Comparison of ENCODE assay signal across 8 mouse cellular contexts in the genomic region with DNA sequence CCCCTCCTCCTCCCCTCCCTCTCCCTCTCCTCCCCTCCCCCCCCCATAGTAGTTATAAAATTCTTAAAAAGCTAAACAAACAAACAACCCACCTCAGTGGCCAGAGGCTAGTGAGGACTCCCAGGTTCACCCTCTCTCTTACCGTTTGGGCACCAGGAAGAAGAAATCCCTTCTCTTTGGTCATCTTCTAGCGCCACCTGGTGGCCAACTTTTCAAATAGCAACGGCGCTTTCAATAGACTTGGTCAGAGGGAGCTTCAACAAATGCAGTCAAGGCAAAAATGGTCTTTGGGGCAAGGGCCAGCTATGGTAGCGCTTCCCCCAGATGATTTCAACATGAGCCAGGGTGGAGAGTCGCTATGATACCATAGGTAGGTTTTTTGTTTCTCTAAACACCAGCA. TPM values are rescaled to one million over a fixed set of nuclear protein-coding genes. Genes with fewer than 3 reads are reported as not detected.
DNase-seq lines count a peak whose midpoint lies in the region; ATAC-seq lines count a peak whose summit lies in the region.
"Had no signal": no experiment of that assay in that cellular context is flagged by ENCODE, and none has a peak within 500 bp of the region (broad histone marks: within the 10 kb centered on the region; RNA-seq: fewer than 3 reads in every experiment).

No protein-coding gene starts in this region.

- WGBS in midbrain, embryonic 13.5 days = 3% methylated on average over 6 of the region's 6 CpGs

- DNase-seq in ES-CJ7 (ENCODE audit: low read depth, low spot score) = peak; percentile 87
- DNase-seq in ZHBTc4 (ENCODE audit: low read depth, low spot score) = peak; percentile 90
- peak; percentile 85 to 87 for DNase-seq in cerebellum, postnatal 36 days
- DNase-seq in heart, adult 8-10 months (ENCODE audit: low spot score) = peak; percentile 69
- peak; percentile 74 to 84 for DNase-seq in layer of hippocampus, postnatal 14 days (ENCODE audit: low spot score in 2 of 2)
- DNase-seq in spleen, postnatal 36 days (ENCODE audit: low spot score in 2 of 2) = peak; percentile 61 to 75

- H3K36me3 ChIP-seq in midbrain, embryonic 13.5 days = no peaks in the 10 kb centered on the region
- H3K36me3 ChIP-seq: limb, embryonic 13.5 days had no signal

- H3K4me3 ChIP-seq in midbrain, embryonic 13.5 days (replicated peaks) = no peak overlapping the region
- H3K4me3 ChIP-seq: limb, embryonic 13.5 days had no signal

- H3K4me2 ChIP-seq in midbrain, embryonic 13.5 days (replicated peaks) = no peak overlapping the region
- H3K4me2 ChIP-seq: limb, embryonic 13.5 days had no signal

- 0 out of 2 replicates have a peak, but pooled peaks have one; percentile 27 for ATAC-seq in midbrain, embryonic 13.5 days

- no peak overlapping the region for H3K27ac ChIP-seq in midbrain, embryonic 13.5 days
- H3K27ac ChIP-seq: limb, embryonic 13.5 days had no signal

- peaks cover 6% of the 10 kb centered on the region; the same call in 1 of the 2 replicates for H3K4me1 ChIP-seq in midbrain, embryonic 13.5 days (replicated peaks)

- no peaks in the 10 kb centered on the region for H3K9me3 ChIP-seq in midbrain, embryonic 13.5 days
- H3K9me3 ChIP-seq: limb, embryonic 13.5 days had no signal

- H3K9ac ChIP-seq in midbrain, embryonic 13.5 days (replicated peaks) = no peak overlapping the region
- H3K9ac ChIP-seq: limb, embryonic 13.5 days had no signal

- H3K27me3 ChIP-seq in midbrain, embryonic 13.5 days = no peaks in the 10 kb centered on the region
- H3K27me3 ChIP-seq: limb, embryonic 13.5 days had no signal

RNA-seq across cellular contexts. Expression of a gene that starts 17.5 kb away (rescaled TPM):
- 1,000 to 10,000 TPM; 1,103 to 1,162 (median 1,146) TPM for total RNA-seq in heart, adult 8-10 months (2022)
- 100 to 1,000 TPM; 564 to 569 TPM for total RNA-seq in layer of hippocampus, postnatal 14 days (2021)
- polyA plus RNA-seq in midbrain, embryonic 13.5 days (2015; fragmentation: Nextera tagmentation; extraction: Ambion mirVana) = 268 and 278 TPM in 2 replicates

RNA-seq across cellular contexts. Expression of a gene that starts 53.1 kb away (rescaled TPM):
- 10 to 100 TPM; 69.8 to 70.9 (median 70.0) TPM for total RNA-seq in heart, adult 8-10 months (2022)
- 10 to 100 TPM; 82.2 to 82.4 TPM for total RNA-seq in layer of hippocampus, postnatal 14 days (2021)
- polyA plus RNA-seq in midbrain, embryonic 13.5 days (2015; fragmentation: Nextera tagmentation; extraction: Ambion mirVana) = 127 and 131 TPM in 2 replicates
